Mouse (Mus musculus) hindbrain, embryonic 10.5 days (tissue): Measurements from ENCODE around the gene A630095N17Rik. TPM values are rescaled to one million over a fixed set of nuclear protein-coding genes. Genes with fewer than 3 reads are reported as not detected.

Experiments
- DNase-seq: peaks from one replicate; pipeline ENCODE4 v3.0.0-alpha.2; 2017; ENCODE audit warnings: low spot score
- H3K27ac ChIP-seq: fragments of 300-500 bp; sonication (generic); 2 replicates; pipeline ENCODE4 v1.5.1; 2016; ENCODE audit warnings: mild to moderate bottlenecking, moderate library complexity
- H3K27me3 ChIP-seq: fragments of 300-500 bp; sonication (generic); 2 replicates; pipeline ENCODE4 v1.6.1; 2016; ENCODE audit warnings: mild to moderate bottlenecking; ENCODE audit not compliant: poor library complexity, insufficient read depth, severe bottlenecking
- H3K36me3 ChIP-seq: fragments of 300-500 bp; sonication (generic); 2 replicates; pipeline ENCODE4 v1.6.1; 2016; ENCODE audit warnings: mild to moderate bottlenecking, moderate library complexity
- H3K4me1 ChIP-seq: fragments of 300-500 bp; sonication (generic); replicated peaks from 2 replicates; pipeline ENCODE4 v1.6.1; 2016; ENCODE audit warnings: mild to moderate bottlenecking
- H3K4me3 ChIP-seq: fragments of 300-500 bp; sonication (generic); 2 replicates; pipeline ENCODE4 v1.5.1; 2016; ENCODE audit warnings: mild to moderate bottlenecking, moderate library complexity
- H3K9me3 ChIP-seq: fragments of 300-500 bp; sonication (generic); 2 replicates; pipeline ENCODE4 v1.6.1; 2016; ENCODE audit warnings: mild to moderate bottlenecking, moderate library complexity
- WGBS: fragments of 180-500 bp; shearing (Covaris S2); methylation state at CpG from one replicate; pipeline ENCODE4 v1.1.7; 2016; 5-methylcytosine and 5-hydroxymethylcytosine counted together
- polyA plus RNA-seq: library from polyadenylated mRNA; unstranded; fragments of >200 nt; fragmentation: Nextera tagmentation; extraction: Ambion mirVana; gene quantifications from 2 replicates; pipeline ENCODE4 v1.2.1, GENCODE M21; 2016

A630095N17Rik gene
- not detected in 2 replicates for polyA plus RNA-seq

DNA sequence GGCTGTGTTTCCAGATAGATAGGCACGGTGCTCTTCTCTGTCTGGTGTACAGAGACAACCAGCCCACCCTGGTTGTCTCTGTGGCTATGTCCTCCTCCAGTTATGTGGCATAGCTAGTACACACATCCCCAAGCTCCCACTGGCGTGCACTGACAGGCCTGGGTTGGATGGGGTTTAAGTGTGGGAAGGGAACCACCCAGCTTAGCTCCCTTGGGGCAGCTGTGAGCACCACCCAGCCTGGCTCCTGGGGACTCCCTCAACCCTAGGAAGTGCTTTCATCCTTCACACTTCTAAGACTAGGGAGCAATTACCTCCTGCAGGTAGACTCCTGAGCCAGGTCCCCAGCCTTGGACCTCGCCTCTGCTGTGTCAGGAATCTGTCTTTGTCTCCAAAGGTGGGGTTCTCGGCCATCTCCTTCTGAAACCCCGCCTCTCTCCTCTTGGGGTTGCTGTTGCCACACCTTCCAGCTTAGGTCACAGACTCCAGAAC is at the start of gene A630095N17Rik:
Gene A630095N17Rik (minus strand): TSS at position 439 of the 489 bp plus-strand sequence.
- Histone ChIP-seq H3K4me3 (no peak within 1 kb of the TSS), H3K4me1 (peaks cover 22% of the 10 kb centered on the region), H3K9me3 (no peaks in the 10 kb centered on the region), H3K27ac (no peak within 1 kb of the TSS), H3K27me3 (peaks cover 12% of the 10 kb centered on the region), H3K36me3 (no peaks in the 10 kb centered on the region)
- 70% methylated on average over 5 of the region's 5 CpGs for WGBS
- no peak for DNase-seq

DNA sequence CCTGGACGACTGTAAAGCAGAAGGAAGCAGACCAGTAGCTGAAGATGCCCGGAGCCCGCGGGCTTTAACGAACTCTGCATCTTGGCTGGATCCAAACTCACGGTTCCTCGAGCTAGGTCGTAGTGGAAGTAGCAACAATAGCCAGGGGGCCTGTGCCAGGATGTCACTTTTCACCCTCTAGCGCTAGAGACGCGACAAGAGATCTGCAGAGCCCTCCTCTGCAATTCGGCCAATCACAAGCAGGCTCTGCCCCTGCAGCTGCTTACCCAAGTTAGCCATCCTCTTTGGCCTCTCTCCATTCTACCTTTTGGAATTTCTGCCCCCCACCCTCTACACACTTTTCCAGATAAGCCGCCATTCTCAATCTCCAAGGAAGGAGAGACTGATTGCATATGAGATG is 46.3 kb upstream of the A630095N17Rik start, which contains the start of gene Resp18:
Gene Resp18 (minus strand): TSS at position 188 of the 400 bp plus-strand sequence.
- H3K4me1 ChIP-seq: 0 out of 2 replicates have a peak, but pooled peaks cover 6% of the 10 kb centered on the region
- DNase-seq: no peak
- peaks cover 33% of the 10 kb centered on the region for H3K27me3 ChIP-seq
- no peaks in the 10 kb centered on the region for H3K36me3 ChIP-seq
- peaks cover 11% of the 10 kb centered on the region; the same call in 1 of the 2 replicates for H3K9me3 ChIP-seq
- 0 out of 2 replicates have a peak within 1 kb of the TSS, but pooled peaks have one; percentile 12 for H3K27ac ChIP-seq
- H3K4me3 ChIP-seq: peak within 1 kb of the TSS; percentile 40
- WGBS: 6% methylated on average over 13 of the region's 13 CpGs

DNA sequence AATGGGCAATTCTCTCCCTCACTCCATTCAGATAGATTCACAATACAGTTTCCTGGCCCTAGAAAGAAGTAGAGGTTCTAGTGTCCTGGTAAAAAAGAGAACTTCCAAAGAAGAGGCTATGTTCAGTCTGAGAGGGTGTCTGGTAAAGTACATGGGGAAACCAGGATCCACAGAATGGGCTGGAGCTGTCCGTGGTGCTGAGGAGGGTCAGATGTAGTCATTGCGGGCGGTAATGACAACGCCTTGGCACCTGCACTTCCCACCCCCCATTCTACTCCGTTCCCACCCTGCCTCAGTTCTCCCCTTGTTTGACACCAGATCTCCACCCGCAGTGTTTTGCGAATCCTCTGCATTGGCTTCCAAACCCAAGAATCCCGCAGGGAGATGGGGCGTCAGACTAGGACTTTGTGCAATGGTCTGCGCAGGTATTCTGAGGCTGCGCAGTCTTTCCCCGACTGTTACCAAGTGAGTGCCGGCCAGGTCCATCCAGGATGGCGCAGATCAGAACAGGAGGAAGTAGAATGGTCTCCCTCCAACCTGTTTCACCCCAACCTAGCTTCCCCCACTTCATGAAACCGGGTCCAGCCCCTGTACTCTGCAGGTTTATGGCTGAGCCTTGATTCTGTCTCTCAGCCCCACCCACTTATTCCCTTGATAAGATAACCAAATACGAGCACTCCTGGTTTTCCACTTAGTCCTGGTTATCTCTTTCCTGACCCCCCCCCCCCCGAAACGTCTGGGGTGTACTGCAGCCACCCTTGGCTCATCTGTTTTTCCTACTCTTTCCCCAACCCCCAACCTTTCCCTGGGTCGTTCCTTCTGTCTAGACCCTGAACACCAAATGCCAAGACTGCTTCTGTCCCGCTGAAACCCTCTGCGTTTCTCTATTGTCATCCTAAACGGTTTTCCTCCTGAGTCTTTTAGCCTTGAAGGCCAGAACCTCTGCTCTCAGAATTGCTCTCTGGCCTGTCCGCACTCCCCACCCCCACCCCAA is 45.6 kb upstream of the A630095N17Rik start:
- Histone ChIP-seq H3K36me3 (no peaks in the 10 kb centered on the region), H3K27me3 (peaks cover 33% of the 10 kb centered on the region), H3K9me3 (peaks cover 11% of the 10 kb centered on the region; the same call in 1 of the 2 replicates), H3K4me1 (0 out of 2 replicates have a peak, but pooled peaks cover 6% of the 10 kb centered on the region), H3K27ac (0 out of 2 replicates have a peak overlapping the region, but pooled peaks have one; percentile 12), H3K4me3 (peak overlapping the region; percentile 40)
- WGBS: 4% methylated on average over 23 of the region's 23 CpGs
- peak; percentile 45 for DNase-seq

DNA sequence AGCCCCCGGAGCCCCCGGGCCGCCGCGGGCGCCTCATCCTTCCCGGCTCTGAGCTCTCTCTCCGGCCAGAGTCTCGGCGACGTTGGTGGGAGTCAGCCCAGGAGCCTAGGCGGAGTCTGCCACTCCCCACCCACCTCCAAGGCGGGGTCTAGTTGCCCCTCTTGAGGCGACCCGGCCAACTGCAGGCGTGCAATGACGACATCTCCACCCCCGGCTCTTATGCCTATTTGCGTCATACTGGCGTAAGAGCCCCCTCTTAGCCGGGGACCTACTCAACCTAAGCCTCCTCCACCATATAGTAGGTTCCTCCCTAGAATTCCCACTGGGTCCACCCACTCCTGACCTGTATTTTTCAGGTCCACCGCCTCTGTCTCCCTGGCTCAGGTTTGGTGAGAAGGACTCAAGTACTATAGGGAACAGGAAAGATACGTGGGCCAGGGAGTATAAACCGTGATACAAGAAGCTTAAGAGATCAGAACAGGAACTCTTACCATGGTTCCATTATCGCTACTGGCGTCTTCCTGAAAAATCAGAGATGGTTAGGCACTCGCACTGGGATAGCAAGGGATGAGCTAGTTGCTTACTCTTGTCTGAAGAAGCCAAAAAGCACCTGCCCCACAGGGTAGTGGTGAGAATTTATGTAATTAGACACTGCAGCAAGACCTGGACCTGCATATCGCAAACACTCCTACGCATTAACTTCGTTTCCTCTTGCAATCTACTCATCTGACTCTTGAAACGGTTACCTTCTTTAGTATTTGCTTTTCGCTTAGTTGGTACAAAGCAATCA is 32.4 kb upstream of the A630095N17Rik start, which contains the start of gene Ptprn:
Gene Ptprn (minus strand): TSS at position 412 of the 790 bp plus-strand sequence.
- Histone ChIP-seq H3K27me3 (peaks cover 59% of the 10 kb centered on the region), H3K4me1 (peaks cover 12% of the 10 kb centered on the region), H3K36me3 (no peaks in the 10 kb centered on the region), H3K27ac (peak within 1 kb of the TSS; percentile 64), H3K4me3 (peak within 1 kb of the TSS; percentile 54), H3K9me3 (no peaks in the 10 kb centered on the region)
- 12% methylated on average over 32 of the region's 32 CpGs for WGBS
- DNase-seq: no peak

DNA sequence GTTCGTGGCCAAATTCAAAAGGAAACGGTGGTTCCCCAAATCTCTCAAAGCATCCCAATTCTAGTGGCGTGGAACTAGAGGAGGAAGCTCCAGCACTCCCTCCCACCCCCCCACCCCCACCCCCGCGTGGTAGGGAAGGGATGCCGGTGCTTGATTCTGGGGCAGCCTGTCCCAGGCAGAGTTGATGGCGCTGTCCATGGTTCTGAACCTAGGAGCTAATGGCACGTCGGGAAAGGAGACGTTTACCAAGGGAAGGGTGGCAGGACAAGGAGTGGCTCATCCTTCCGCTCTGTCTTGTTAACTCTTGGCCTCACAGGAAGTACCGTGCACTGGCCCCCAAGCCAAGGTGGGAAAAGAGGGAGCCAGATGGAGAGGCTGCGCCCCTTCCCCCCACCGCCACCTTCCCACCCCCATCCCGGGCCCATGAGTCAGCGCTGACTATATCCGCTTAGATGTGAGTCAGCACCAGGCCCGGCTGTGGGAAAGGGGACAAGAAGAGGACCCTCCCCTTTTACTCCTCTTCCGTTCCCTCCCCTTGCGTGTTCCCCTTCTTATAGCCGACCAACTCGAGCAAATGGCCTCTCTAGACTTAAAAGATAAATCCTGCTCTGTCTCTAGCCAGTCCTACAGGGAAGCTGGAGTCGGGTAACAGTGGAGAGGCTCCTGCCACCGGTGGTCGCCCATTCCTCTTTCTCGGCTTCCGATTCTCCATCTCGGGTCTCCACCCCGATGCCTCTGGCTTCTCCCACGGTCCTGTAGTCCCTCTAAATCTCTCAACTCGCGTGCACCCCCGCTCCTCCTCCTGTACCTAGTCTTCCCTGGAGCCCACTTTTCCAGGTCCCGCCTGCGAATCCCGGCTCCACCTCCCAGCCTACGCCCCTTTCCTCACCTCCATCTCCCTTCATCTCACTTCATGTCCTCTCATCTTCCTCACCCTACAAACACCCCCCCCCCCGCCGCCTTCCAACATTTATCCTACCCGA is 31.4 kb upstream of the A630095N17Rik start:
- peak overlapping the region; percentile 64; the same call in 1 of the 2 replicates for H3K27ac ChIP-seq
- peaks cover 12% of the 10 kb centered on the region for H3K4me1 ChIP-seq
- DNase-seq: peak; percentile 71
- H3K36me3 ChIP-seq: no peaks in the 10 kb centered on the region
- WGBS: 1% methylated on average over 40 of the region's 40 CpGs
- peak overlapping the region; percentile 54 for H3K4me3 ChIP-seq
- H3K27me3 ChIP-seq: peaks cover 62% of the 10 kb centered on the region
- no peaks in the 10 kb centered on the region for H3K9me3 ChIP-seq

DNA sequence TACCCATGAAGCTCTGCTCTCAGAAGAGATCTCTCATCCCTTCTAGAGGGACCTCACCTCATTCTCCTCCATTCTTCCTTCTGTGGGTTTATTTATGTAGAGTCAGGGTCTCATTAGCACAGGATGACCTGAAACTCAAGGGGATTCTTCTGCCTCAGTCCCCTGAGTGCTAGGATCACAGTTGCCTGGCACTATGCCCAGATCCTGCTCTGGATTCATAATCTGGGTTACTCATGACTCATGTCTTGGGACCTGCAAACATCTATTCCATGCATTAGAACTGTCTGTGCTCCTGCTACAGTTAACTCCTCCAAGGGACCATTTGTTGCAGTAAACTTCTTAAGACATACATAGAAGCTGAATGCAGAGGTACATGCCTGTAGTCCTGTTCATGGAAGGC is 29.4 kb upstream of the A630095N17Rik start:
- peaks cover 63% of the 10 kb centered on the region for H3K27me3 ChIP-seq
- no peak for DNase-seq
- H3K36me3 ChIP-seq: no peaks in the 10 kb centered on the region
- no peak overlapping the region for H3K27ac ChIP-seq
- peaks cover 12% of the 10 kb centered on the region for H3K4me1 ChIP-seq
- no peaks in the 10 kb centered on the region for H3K9me3 ChIP-seq
- no peak overlapping the region for H3K4me3 ChIP-seq

DNA sequence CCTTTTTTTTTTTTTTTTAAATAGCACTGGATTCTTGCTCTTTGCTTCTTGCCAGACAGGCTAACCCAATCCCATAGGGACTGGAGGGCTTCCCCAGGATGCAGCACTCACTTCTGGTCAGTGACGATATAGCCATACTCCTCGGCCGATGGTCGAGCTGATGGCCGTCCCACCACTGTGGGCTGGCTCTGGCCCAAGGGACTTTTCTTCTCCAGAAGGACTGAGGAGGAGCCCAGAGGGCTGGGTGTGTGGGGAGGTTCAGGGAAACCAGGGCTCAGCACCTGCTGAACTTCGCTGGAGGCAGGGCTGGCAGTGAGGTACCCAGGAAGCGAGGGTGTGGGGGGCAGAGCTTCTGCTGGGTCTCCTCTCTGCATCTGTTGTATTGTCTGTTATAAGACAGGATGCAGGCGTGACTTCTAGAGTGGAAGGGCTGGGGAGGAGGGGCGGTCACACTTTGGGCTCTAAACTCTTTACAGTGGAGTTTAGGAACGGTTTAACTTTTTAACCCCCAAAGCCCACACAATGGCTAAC is 23.7 kb upstream of the A630095N17Rik start:
- no peaks in the 10 kb centered on the region for H3K36me3 ChIP-seq
- 71% methylated on average over 10 of the region's 10 CpGs for WGBS
- peaks cover 25% of the 10 kb centered on the region for H3K27me3 ChIP-seq
- H3K4me3 ChIP-seq: no peak overlapping the region
- H3K27ac ChIP-seq: no peak overlapping the region
- peaks cover 19% of the 10 kb centered on the region for H3K4me1 ChIP-seq
- H3K9me3 ChIP-seq: no peaks in the 10 kb centered on the region
- DNase-seq: no peak

DNA sequence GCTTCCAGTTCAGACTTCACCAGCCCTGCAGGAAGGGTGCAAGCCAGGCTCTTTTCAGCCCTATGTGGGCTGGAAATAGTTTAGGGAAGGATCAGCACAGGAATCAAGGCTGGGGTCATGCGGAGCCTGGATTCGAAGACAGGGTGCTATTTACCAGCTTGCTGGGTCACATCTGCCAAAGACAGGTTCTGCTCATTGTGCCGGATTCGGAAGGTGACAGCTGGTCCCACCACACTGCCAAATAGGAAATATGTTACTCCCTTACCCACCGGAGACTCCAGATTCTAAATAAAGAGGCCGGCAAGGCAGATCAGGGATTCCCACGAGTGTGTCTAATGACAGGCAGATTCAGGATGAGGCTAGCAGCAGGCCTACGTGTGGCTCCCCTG is 22.7 kb upstream of the A630095N17Rik start:
- no peak overlapping the region for H3K4me3 ChIP-seq
- 75% methylated on average over 8 of the region's 8 CpGs for WGBS
- DNase-seq: no peak
- H3K27me3 ChIP-seq: peaks cover 21% of the 10 kb centered on the region
- H3K9me3 ChIP-seq: no peaks in the 10 kb centered on the region
- H3K4me1 ChIP-seq: peaks cover 21% of the 10 kb centered on the region
- H3K36me3 ChIP-seq: no peaks in the 10 kb centered on the region
- no peak overlapping the region for H3K27ac ChIP-seq

DNA sequence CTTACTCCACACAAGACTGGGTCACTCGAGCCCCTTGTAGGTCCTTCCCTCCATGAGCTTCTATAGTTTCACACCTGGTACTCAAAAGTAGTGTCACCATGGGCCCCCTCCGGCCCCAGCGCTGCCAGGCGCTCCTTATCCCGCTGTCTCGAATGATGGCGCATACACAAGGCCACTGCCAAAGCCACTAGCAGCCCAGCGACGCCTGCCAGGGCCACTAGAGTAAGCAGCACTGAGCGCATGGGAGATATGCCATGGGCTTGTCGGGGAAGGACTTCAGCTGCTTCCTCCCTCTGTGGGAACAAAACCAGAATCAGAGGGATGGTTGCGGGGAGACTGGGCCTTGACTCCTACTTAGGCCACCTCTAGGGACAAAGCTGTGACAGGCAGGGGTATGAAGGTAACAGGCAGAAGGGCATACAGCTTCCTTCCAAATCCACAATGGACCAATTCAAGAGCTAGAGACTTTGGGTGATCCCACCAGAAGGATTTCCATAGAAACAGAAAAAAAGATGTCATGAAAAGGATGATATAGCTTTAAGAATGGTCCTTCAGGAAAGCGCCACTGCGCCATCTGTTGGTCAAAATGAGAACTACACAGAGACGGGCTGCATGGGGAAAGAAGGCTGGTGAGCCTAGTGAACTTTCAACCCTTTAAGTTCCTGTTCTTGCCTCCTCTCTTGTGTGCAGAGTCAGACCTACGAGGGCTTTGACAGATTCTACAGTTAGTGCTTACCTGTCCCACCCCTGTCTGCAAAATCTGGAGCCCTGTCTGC is 22.1 kb upstream of the A630095N17Rik start:
- H3K4me3 ChIP-seq: no peak overlapping the region
- peak; percentile 79 for DNase-seq
- peaks cover 21% of the 10 kb centered on the region for H3K27me3 ChIP-seq
- H3K27ac ChIP-seq: no peak overlapping the region; the same call in 1 of the 2 replicates
- no peaks in the 10 kb centered on the region for H3K9me3 ChIP-seq
- H3K36me3 ChIP-seq: no peaks in the 10 kb centered on the region
- 64% methylated on average over 16 of the region's 16 CpGs for WGBS
- H3K4me1 ChIP-seq: peaks cover 21% of the 10 kb centered on the region

DNA sequence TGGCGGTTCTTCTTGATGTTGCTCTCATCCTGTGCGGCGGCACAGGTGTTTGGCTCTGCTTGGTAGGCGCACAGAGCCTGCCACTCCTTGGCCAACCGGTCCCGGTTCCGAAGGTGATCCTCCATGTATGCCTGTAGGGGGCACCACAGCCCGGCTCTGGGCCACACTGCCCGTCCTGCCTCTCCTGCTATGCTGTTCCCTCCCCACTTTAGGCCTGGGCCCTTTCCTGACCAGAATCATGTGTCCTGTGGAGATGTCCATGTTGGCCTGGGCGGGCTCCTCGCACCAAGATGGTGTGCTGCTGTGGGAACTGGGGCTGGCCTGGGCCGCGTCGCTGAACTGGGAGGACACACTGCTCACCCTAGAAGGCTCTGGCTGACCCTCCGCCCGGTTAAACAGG is 21.1 kb upstream of the A630095N17Rik start:
- peaks cover 16% of the 10 kb centered on the region for H3K27me3 ChIP-seq
- peaks cover 27% of the 10 kb centered on the region for H3K4me1 ChIP-seq
- H3K9me3 ChIP-seq: no peaks in the 10 kb centered on the region
- H3K27ac ChIP-seq: no peak overlapping the region
- WGBS: 72% methylated on average over 16 of the region's 16 CpGs
- no peaks in the 10 kb centered on the region for H3K36me3 ChIP-seq
- no peak overlapping the region for H3K4me3 ChIP-seq
- DNase-seq: no peak

DNA sequence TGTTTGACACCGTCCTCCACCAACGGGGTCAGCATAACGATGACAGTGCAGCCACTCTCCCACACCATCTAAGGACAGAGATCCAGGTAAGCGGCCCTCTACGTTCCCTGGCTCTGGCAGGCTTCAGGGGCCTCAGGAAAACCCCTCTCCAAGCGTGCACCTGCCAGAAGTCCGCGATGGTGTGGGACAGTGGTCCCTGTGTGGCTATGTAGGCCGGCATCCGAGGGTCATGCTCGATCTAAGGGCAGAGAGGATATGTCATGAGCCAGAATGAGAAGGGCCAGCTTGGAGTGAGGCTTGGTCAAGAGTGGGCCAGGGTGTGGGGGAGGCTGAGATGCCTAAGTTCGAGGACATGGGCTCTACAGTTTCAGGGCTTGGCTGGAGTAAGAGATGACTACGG is 20.4 kb upstream of the A630095N17Rik start:
- Histone ChIP-seq H3K27ac (no peak overlapping the region), H3K27me3 (peaks cover 16% of the 10 kb centered on the region), H3K4me1 (peaks cover 34% of the 10 kb centered on the region), H3K4me3 (no peak overlapping the region), H3K36me3 (no peaks in the 10 kb centered on the region), H3K9me3 (no peaks in the 10 kb centered on the region)
- 67% methylated on average over 13 of the region's 13 CpGs for WGBS
- DNase-seq: no peak
